16 mouse cellular contexts compared by ENCODE assay signal in the genomic region with DNA sequence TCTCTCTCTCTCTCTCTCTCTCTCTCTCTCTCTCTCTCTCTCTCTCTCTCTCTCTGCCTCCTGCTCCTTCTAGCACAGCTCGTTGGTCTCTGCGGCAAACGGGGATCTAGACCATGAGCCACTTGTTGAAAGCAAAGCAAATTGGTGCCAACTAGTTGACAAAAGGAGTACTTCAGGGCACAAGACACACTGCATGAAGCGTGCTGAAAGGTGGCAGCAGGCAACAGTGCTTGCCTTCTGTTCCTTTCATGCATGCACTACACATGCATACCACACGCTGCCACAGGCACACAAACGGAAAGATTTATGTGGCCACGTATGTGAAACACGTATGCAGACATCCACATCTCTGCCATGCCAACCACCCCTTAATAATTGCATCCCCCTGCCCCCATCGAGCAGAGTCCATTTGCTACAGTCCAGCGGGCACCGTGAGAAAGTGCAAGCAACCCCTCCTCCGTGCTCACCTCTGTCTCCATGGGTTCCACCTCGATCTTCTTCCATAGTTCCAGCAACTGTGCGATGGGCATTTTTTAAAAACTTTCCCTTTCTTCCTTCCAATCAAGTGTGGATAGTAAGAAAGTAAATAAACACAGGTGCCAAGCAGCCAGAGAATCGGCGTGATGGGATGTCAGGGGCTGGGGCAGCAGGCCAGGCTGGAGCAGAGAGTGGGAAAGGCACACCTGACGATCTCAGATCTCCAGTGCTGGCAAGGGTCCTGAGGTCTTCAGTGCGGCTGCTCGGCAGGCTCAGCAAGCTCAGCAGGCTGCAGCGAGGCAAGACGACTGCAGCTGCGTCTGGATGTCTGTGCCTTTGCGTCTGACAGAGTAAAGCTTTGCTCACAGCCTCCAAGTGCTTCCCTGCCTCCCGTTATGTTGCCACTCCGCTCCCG. TPM values are rescaled to one million over a fixed set of nuclear protein-coding genes. Genes with fewer than 3 reads are reported as not detected.
DNase-seq lines count a peak whose midpoint lies in the region; ATAC-seq and TF ChIP-seq lines count a peak whose summit lies in the region.
"Not testable (repeated sequence)": the region's sequence is repeated elsewhere in the genome, so short reads cannot be mapped to it uniquely, and the experiment has no call there.
"Had no signal": no experiment of that assay in that cellular context is flagged by ENCODE, and none has a peak within 500 bp of the region (broad histone marks: within the 10 kb centered on the region; RNA-seq: fewer than 3 reads in every experiment).

No protein-coding gene starts in this region.

- not testable (repeated sequence) for TF ChIP-seq EP300 in heart, postnatal 0 days (IDR thresholded peaks at IDR 0.05; ENCODE audit: low read depth)

- not testable (repeated sequence) for H3K4me1 ChIP-seq in forebrain, embryonic 11.5 days (replicated peaks; ENCODE audit: control insufficient read depth, insufficient read depth, low read length); forebrain, embryonic 16.5 days (replicated peaks; ENCODE audit: control insufficient read depth, insufficient read depth, low read length); heart, postnatal 0 days (ENCODE audit: control insufficient read depth, insufficient read depth); hindbrain, embryonic 15.5 days (replicated peaks); kidney, embryonic 16.5 days (ENCODE audit: insufficient read depth, low read length); limb, embryonic 14.5 days (ENCODE audit: control insufficient read depth, insufficient read depth, low read length); midbrain, embryonic 15.5 days; neural tube, embryonic 13.5 days (replicated peaks)

- not testable (repeated sequence) for H3K4me2 ChIP-seq in forebrain, embryonic 11.5 days (ENCODE audit: low read depth, low read length, severe bottlenecking); forebrain, embryonic 16.5 days (ENCODE audit: low read length); heart, postnatal 0 days (ENCODE audit: low read depth, low read length); kidney, embryonic 16.5 days (replicated peaks; ENCODE audit: low read depth, low read length); limb, embryonic 14.5 days (replicated peaks; ENCODE audit: low read depth, low read length, severe bottlenecking); midbrain, embryonic 15.5 days; neural tube, embryonic 13.5 days
- H3K4me2 ChIP-seq in hindbrain, embryonic 15.5 days = peak overlapping the region; percentile 24; the same call in 1 of the 2 replicates

- peak; percentile 89; the same call in 1 of the 2 replicates for ATAC-seq in forebrain, embryonic 11.5 days (replicated peaks; ENCODE audit: low FRiP score)
- peak; percentile 89 for ATAC-seq in forebrain, embryonic 16.5 days
- ATAC-seq in heart, postnatal 0 days (ENCODE audit: insufficient read depth, low read depth) = peak; percentile 85
- peak; percentile 79 for ATAC-seq in hindbrain, embryonic 15.5 days (ENCODE audit: low FRiP score, low read depth)
- ATAC-seq in kidney, embryonic 16.5 days (ENCODE audit: low FRiP score, low TSS enrichment) = peak; percentile 60
- ATAC-seq in limb, embryonic 14.5 days (ENCODE audit: low FRiP score, low read depth) = peak; percentile 55
- ATAC-seq in midbrain, embryonic 15.5 days (replicated peaks) = peak; percentile 84
- peak; percentile 91 for ATAC-seq in neural tube, embryonic 13.5 days (ENCODE audit: low read depth)

- 23% methylated on average over 7 of the region's 26 CpGs for WGBS in forebrain, embryonic 11.5 days
- WGBS in forebrain, embryonic 16.5 days = 2% methylated on average over 7 of the region's 26 CpGs
- WGBS in heart, postnatal 0 days = 38% methylated on average over 6 of the region's 26 CpGs
- WGBS in hindbrain, embryonic 15.5 days = 14% methylated on average over 9 of the region's 26 CpGs
- WGBS in kidney, embryonic 16.5 days = 24% methylated on average over 5 of the region's 26 CpGs
- WGBS in limb, embryonic 14.5 days = 34% methylated on average over 6 of the region's 26 CpGs
- 14% methylated on average over 9 of the region's 26 CpGs for WGBS in midbrain, embryonic 15.5 days
- WGBS in neural tube, embryonic 13.5 days = 12% methylated on average over 7 of the region's 26 CpGs

- not testable (repeated sequence) for H3K27me3 ChIP-seq in forebrain, embryonic 11.5 days (ENCODE audit: control insufficient read depth, insufficient read depth, low read length); forebrain, embryonic 16.5 days (replicated peaks; ENCODE audit: control insufficient read depth, insufficient read depth, low read length); heart, postnatal 0 days (ENCODE audit: control insufficient read depth, insufficient read depth, low read length); hindbrain, embryonic 15.5 days; kidney, embryonic 16.5 days (ENCODE audit: insufficient read depth, low read length); limb, embryonic 14.5 days (ENCODE audit: control insufficient read depth, insufficient read depth, low read length); midbrain, embryonic 15.5 days (replicated peaks); neural tube, embryonic 13.5 days

- H3K27ac ChIP-seq in forebrain, embryonic 11.5 days (ENCODE audit: low read depth, low read length); forebrain, embryonic 16.5 days (ENCODE audit: low read length); heart, postnatal 0 days (ENCODE audit: low read depth); hindbrain, embryonic 15.5 days (replicated peaks); kidney, embryonic 16.5 days (ENCODE audit: low read length); limb, embryonic 14.5 days (replicated peaks; ENCODE audit: low read depth, low read length); midbrain, embryonic 15.5 days; neural tube, embryonic 13.5 days (replicated peaks): not testable (repeated sequence)

- DNase-seq in forebrain, embryonic 11.5 days (ENCODE audit: low spot score); heart, postnatal 0 days (ENCODE audit: low spot score); limb, embryonic 14.5 days (ENCODE audit: low spot score): not testable (repeated sequence)

- not testable (repeated sequence) for H3K9me3 ChIP-seq in forebrain, embryonic 11.5 days (ENCODE audit: control insufficient read depth, low read length); forebrain, embryonic 16.5 days (ENCODE audit: control insufficient read depth, low read length); heart, postnatal 0 days (replicated peaks; ENCODE audit: control insufficient read depth, low read length); hindbrain, embryonic 15.5 days; kidney, embryonic 16.5 days (ENCODE audit: low read length); limb, embryonic 14.5 days (ENCODE audit: control insufficient read depth, low read length); midbrain, embryonic 15.5 days; neural tube, embryonic 13.5 days

- TF ChIP-seq POLR2A in limb, embryonic 14.5 days (IDR thresholded peaks at IDR 0.05; ENCODE audit: borderline replicate concordance, extremely low read depth, insufficient read depth, insufficient read length) = not testable (repeated sequence)

- not testable (repeated sequence) for H3K4me3 ChIP-seq in forebrain, embryonic 11.5 days (ENCODE audit: low read depth, low read length); forebrain, embryonic 16.5 days (replicated peaks; ENCODE audit: low read length); heart, postnatal 0 days (ENCODE audit: low read depth, low read length); hindbrain, embryonic 15.5 days; kidney, embryonic 16.5 days (ENCODE audit: low read length); limb, embryonic 14.5 days (replicated peaks; ENCODE audit: low read length); midbrain, embryonic 15.5 days; neural tube, embryonic 13.5 days

- not testable (repeated sequence) for H3K36me3 ChIP-seq in forebrain, embryonic 11.5 days (ENCODE audit: control insufficient read depth, insufficient read depth, low read length); forebrain, embryonic 16.5 days (ENCODE audit: control insufficient read depth, insufficient read depth); heart, postnatal 0 days (replicated peaks; ENCODE audit: control insufficient read depth, insufficient read depth, low read length); hindbrain, embryonic 15.5 days; kidney, embryonic 16.5 days (ENCODE audit: insufficient read depth, low read length); limb, embryonic 14.5 days (ENCODE audit: control insufficient read depth, insufficient read depth, low read length); midbrain, embryonic 15.5 days (replicated peaks); neural tube, embryonic 13.5 days

- not testable (repeated sequence) for TF ChIP-seq CTCF in heart, postnatal 0 days (IDR thresholded peaks at IDR 0.05; ENCODE audit: low read depth)

- H3K9ac ChIP-seq in forebrain, embryonic 11.5 days (ENCODE audit: low read length); forebrain, embryonic 16.5 days (replicated peaks; ENCODE audit: low read depth, low read length); heart, postnatal 0 days (replicated peaks; ENCODE audit: low read depth, low read length); hindbrain, embryonic 15.5 days; kidney, embryonic 16.5 days (replicated peaks; ENCODE audit: low read length); limb, embryonic 14.5 days (ENCODE audit: low read depth, low read length, severe bottlenecking); midbrain, embryonic 15.5 days; neural tube, embryonic 13.5 days: not testable (repeated sequence)

RNA-seq across cellular contexts. Expression of gene Gm49673, which starts 46.9 kb away (rescaled TPM):
- polyA plus RNA-seq in forebrain, embryonic 11.5 days (2014; fragmentation: Nextera tagmentation; extraction: Ambion mirVana) = 0.21 TPM in 1 of 2 replicates, not detected in the other
- polyA plus RNA-seq in forebrain, embryonic 16.5 days (2015; fragmentation: Nextera tagmentation; extraction: Ambion mirVana) = not detected in 2 replicates
- 6.4 TPM in 1 of 2 replicates, not detected in the other for total RNA-seq in heart, postnatal 0 days (2014; rRNA removed; ENCODE audit: low replicate concordance)
- 0.04 TPM in 1 of 2 replicates, not detected in the other for polyA plus RNA-seq in heart, postnatal 0 days (2015; fragmentation: Nextera tagmentation; extraction: Ambion mirVana)
- 0.57 TPM in 1 of 2 replicates, not detected in the other for polyA plus RNA-seq in hindbrain, embryonic 15.5 days (2015; fragmentation: Nextera tagmentation; extraction: Ambion mirVana)
- 0.22 and 0.31 TPM in 2 replicates for polyA plus RNA-seq in kidney, embryonic 16.5 days (2015; fragmentation: Nextera tagmentation; extraction: Ambion mirVana)
- 0.28 and 0.74 TPM in 2 replicates for polyA plus RNA-seq in limb, embryonic 14.5 days (2012; rRNA removed)
- polyA plus RNA-seq in limb, embryonic 14.5 days (2014; fragmentation: Nextera tagmentation; extraction: Ambion mirVana) = not detected in 2 replicates
- polyA plus RNA-seq in midbrain, embryonic 15.5 days (2015; fragmentation: Nextera tagmentation; extraction: Ambion mirVana) = 0.18 and 0.61 TPM in 2 replicates
- 0.23 and 0.28 TPM in 2 replicates for polyA plus RNA-seq in neural tube, embryonic 13.5 days (2015; fragmentation: Nextera tagmentation; extraction: Ambion mirVana)
- total RNA-seq: G1E; heart, postnatal 10 days; hematopoietic stem cell, adult 5-6 weeks; megakaryocyte, adult 5-6 weeks had no signal
- polyA plus RNA-seq: G1E; limb, embryonic 10.5 days; liver, embryonic 12.5 days; liver, postnatal 0 days; lung, embryonic 16.5 days had no signal

RNA-seq across cellular contexts. Expression of gene Rnaset2a, which starts 47.2 kb away (rescaled TPM):
- 13.6 and 14.1 TPM in 2 replicates for polyA plus RNA-seq in forebrain, embryonic 11.5 days (2014; fragmentation: Nextera tagmentation; extraction: Ambion mirVana)
- 7.3 and 9.7 TPM in 2 replicates for polyA plus RNA-seq in forebrain, embryonic 16.5 days (2015; fragmentation: Nextera tagmentation; extraction: Ambion mirVana)
- total RNA-seq in heart, postnatal 0 days (2014; rRNA removed; ENCODE audit: low replicate concordance) = 24.1 and 49.8 TPM in 2 replicates
- 49.5 and 51.8 TPM in 2 replicates for polyA plus RNA-seq in heart, postnatal 0 days (2015; fragmentation: Nextera tagmentation; extraction: Ambion mirVana)
- polyA plus RNA-seq in hindbrain, embryonic 15.5 days (2015; fragmentation: Nextera tagmentation; extraction: Ambion mirVana) = 17.6 and 17.7 TPM in 2 replicates
- polyA plus RNA-seq in kidney, embryonic 16.5 days (2015; fragmentation: Nextera tagmentation; extraction: Ambion mirVana) = 45.5 and 52.1 TPM in 2 replicates
- polyA plus RNA-seq in limb, embryonic 14.5 days (2012; rRNA removed) = 29.4 and 31.4 TPM in 2 replicates
- polyA plus RNA-seq in limb, embryonic 14.5 days (2014; fragmentation: Nextera tagmentation; extraction: Ambion mirVana) = 29.3 and 29.5 TPM in 2 replicates
- polyA plus RNA-seq in midbrain, embryonic 15.5 days (2015; fragmentation: Nextera tagmentation; extraction: Ambion mirVana) = 9.9 and 10.8 TPM in 2 replicates
- 13.1 and 13.7 TPM in 2 replicates for polyA plus RNA-seq in neural tube, embryonic 13.5 days (2015; fragmentation: Nextera tagmentation; extraction: Ambion mirVana)
